Mouse (Mus musculus) myocyte (in vitro differentiated cells): ENCODE measurements around the gene Gm11111. TPM values are rescaled to one million over a fixed set of nuclear protein-coding genes. Genes with fewer than 3 reads are reported as not detected.
"Not testable (repeated sequence)": the region's sequence is repeated elsewhere in the genome, so short reads cannot be mapped to it uniquely, and the experiment has no call there.

Source experiments
- H3K27me3 ChIP-seq: one replicate; pipeline ENCODE4 v1.6.1; 2011; ENCODE audit not compliant: control insufficient read depth, insufficient read depth, insufficient read length
- H3K36me3 ChIP-seq: one replicate; pipeline ENCODE4 v1.6.1; 2011; ENCODE audit not compliant: control insufficient read depth, insufficient read depth
- H3K4me2 ChIP-seq: one replicate; pipeline ENCODE4 v1.6.1; 2011; ENCODE audit warnings: low read depth, control low read depth
- H3K4me3 ChIP-seq: one replicate; pipeline ENCODE4 v1.5.1; 2011; ENCODE audit warnings: mild to moderate bottlenecking, control low read depth, moderate library complexity
- H3K79me2 ChIP-seq: one replicate; pipeline ENCODE4 v1.6.1; 2011; ENCODE audit not compliant: control insufficient read depth, insufficient read depth
- H3ac ChIP-seq: one replicate; pipeline ENCODE4 v1.6.1; 2011; ENCODE audit not compliant: control insufficient read depth, insufficient read length
- CEBPB ChIP-seq: IDR thresholded peaks from 2 replicates; pipeline ENCODE4 v1.6.1; 2011; ENCODE audit warnings: mild to moderate bottlenecking, moderate library complexity; ENCODE audit not compliant: poor library complexity, insufficient read depth, severe bottlenecking
- E2F4 ChIP-seq: IDR thresholded peaks from one replicate; pipeline ENCODE4 v1.6.1; 2011; ENCODE audit warnings: mild to moderate bottlenecking, control low read depth, moderate library complexity; ENCODE audit not compliant: insufficient read depth
- MAX ChIP-seq: IDR thresholded peaks from one replicate; pipeline ENCODE4 v1.6.1; 2011; ENCODE audit warnings: low read depth, mild to moderate bottlenecking, control low read depth
- MYOD1 ChIP-seq, 3 experiments: IDR thresholded peaks; one replicate each; pipeline ENCODE4 v1.6.1; 2011; ENCODE audit warnings: control low read depth in 2 of 3, low read depth in 2 of 3, mild to moderate bottlenecking in 2 of 3, moderate library complexity in 1 of 3; ENCODE audit not compliant: insufficient read length in 2 of 3, control insufficient read depth in 1 of 3
- MYOG ChIP-seq, 3 experiments: IDR thresholded peaks; one replicate each; pipeline ENCODE4 v1.6.1; 2011; ENCODE audit warnings: control low read depth in 2 of 3, low read depth in 2 of 3, mild to moderate bottlenecking in 2 of 3; ENCODE audit not compliant: insufficient read length in 2 of 3, control insufficient read depth in 1 of 3, insufficient read depth in 1 of 3
- POLR2A ChIP-seq: IDR thresholded peaks from one replicate; pipeline ENCODE4 v1.6.1; 2011; ENCODE audit warnings: low read depth, mild to moderate bottlenecking, control low read depth, moderate library complexity; ENCODE audit not compliant: insufficient read length
- POLR2AphosphoS2 ChIP-seq: IDR thresholded peaks from one replicate; pipeline ENCODE4 v1.6.1; 2011; ENCODE audit warnings: low read depth, control low read depth; ENCODE audit not compliant: insufficient read length
- REST ChIP-seq: IDR thresholded peaks from one replicate; pipeline ENCODE4 v1.6.1; 2011; ENCODE audit warnings: mild to moderate bottlenecking, control low read depth, moderate library complexity; ENCODE audit not compliant: insufficient read depth, insufficient read length
- SRF ChIP-seq: IDR thresholded peaks from one replicate; pipeline ENCODE4 v1.6.1; 2011; ENCODE audit warnings: low read depth; ENCODE audit not compliant: control insufficient read depth, insufficient read length
- TCF12 ChIP-seq: IDR thresholded peaks from one replicate; pipeline ENCODE4 v1.6.1; 2011; ENCODE audit warnings: mild to moderate bottlenecking, control low read depth; ENCODE audit not compliant: poor library complexity, insufficient read depth, severe bottlenecking
- TCF3 ChIP-seq: IDR thresholded peaks from one replicate; pipeline ENCODE4 v1.6.1; 2011; ENCODE audit warnings: low read depth, control low read depth; ENCODE audit not compliant: insufficient read length
- USF1 ChIP-seq: IDR thresholded peaks from one replicate; pipeline ENCODE4 v1.6.1; 2011; ENCODE audit warnings: low read depth, mild to moderate bottlenecking, control low read depth, moderate library complexity
- polyA plus RNA-seq: library from polyadenylated mRNA; unstranded; fragments of >200 nt; fragmentation: generic; extraction: Trizol; gene quantifications from one replicate; pipeline ENCODE4 v1.2.1, GENCODE M21; 2012; ENCODE audit warnings: missing spikeins

Gene Gm11111
- polyA plus RNA-seq, 1 experiment, result not detected

- no peak overlapping the region for H3ac ChIP-seq
- H3K79me2 ChIP-seq, result no peaks in the 10 kb centered on the region
- TF ChIP-seq MYOD1 (IDR thresholded peaks at IDR 0.05; ENCODE audit: control insufficient read depth in 1 of 3, insufficient read length in 2 of 3, low read depth in 2 of 3) (no peak), MAX (no peak), E2F4 (no peak), TCF3 (no peak), POLR2A (no peak), CEBPB (no peak), SRF (no peak), USF1 (no peak), TCF12 (no peak), REST (no peak), MYOG (IDR thresholded peaks at IDR 0.05; ENCODE audit: control insufficient read depth in 1 of 3, insufficient read depth in 1 of 3, insufficient read length in 2 of 3, low read depth in 2 of 3) (no peak), POLR2AphosphoS2 (no peak)
- no peak overlapping the region for H3K4me3 ChIP-seq
- no peaks in the 10 kb centered on the region for H3K27me3 ChIP-seq
- H3K4me2 ChIP-seq, result no peak overlapping the region
- no peaks in the 10 kb centered on the region for H3K36me3 ChIP-seq
These were observed 16.0 kb downstream of the Gm11111 start for GRCm38 (mm10) chr5:98568481-98568880.

DNA sequence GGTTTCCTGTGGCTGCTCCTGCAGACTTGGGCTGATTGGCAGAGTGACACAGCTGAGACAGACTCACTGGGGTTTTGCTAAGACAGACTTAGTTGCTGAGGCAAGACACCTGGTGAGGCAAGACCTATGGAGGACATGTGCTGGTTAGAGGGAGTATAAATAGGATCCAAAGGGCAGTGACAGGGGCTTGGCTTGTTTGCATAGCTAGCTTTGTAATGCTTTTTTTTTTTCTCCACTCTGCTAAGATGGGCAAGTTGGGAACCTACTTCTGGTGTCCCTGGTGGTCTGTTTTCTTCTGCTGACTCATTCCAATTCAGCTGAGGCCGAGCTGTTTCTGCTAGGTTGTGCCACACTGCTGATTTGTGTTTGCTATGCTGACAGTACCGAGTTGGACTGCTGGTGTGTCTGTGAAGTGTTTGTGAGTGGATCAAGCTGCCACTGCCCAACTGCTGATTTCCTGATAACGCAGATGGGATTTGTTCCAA is 16.6 kb downstream of the Gm11111 start:
- no peaks in the 10 kb centered on the region for H3K27me3 ChIP-seq
- H3K36me3 ChIP-seq, result no peaks in the 10 kb centered on the region
- TF ChIP-seq TCF3, result no peak
- no peak for TF ChIP-seq CEBPB
- no peak for TF ChIP-seq TCF12
- TF ChIP-seq MYOD1 (IDR thresholded peaks at IDR 0.05; ENCODE audit: control insufficient read depth in 1 of 3, insufficient read length in 2 of 3, low read depth in 2 of 3), result no peak
- TF ChIP-seq USF1, result no peak
- no peak for TF ChIP-seq MAX
- TF ChIP-seq E2F4, result no peak
- TF ChIP-seq SRF, result no peak
- no peak overlapping the region for H3ac ChIP-seq
- H3K79me2 ChIP-seq, result no peaks in the 10 kb centered on the region
- H3K4me3 ChIP-seq, result no peak overlapping the region
- H3K4me2 ChIP-seq, result no peak overlapping the region

GRCm38 (mm10) chr5:98572392-98572791 is 19.9 kb downstream of the Gm11111 start:
- Histone ChIP-seq H3K79me2 (no peaks in the 10 kb centered on the region), H3K4me3 (no peak overlapping the region), H3K27me3 (no peaks in the 10 kb centered on the region), H3K4me2 (no peak overlapping the region), H3K36me3 (no peaks in the 10 kb centered on the region), H3ac (no peak overlapping the region)
- TF ChIP-seq TCF3 (no peak), E2F4 (no peak), TCF12 (no peak), REST (no peak), USF1 (no peak), SRF (no peak), MYOD1 (IDR thresholded peaks at IDR 0.05; ENCODE audit: control insufficient read depth in 1 of 3, insufficient read length in 2 of 3, low read depth in 2 of 3) (no peak), MAX (no peak), POLR2AphosphoS2 (no peak), CEBPB (no peak), MYOG (IDR thresholded peaks at IDR 0.05; ENCODE audit: control insufficient read depth in 1 of 3, insufficient read depth in 1 of 3, insufficient read length in 2 of 3, low read depth in 2 of 3) (no peak), POLR2A (no peak)

- TF ChIP-seq CEBPB (no peak), REST (no peak), TCF12 (no peak), POLR2A (no peak), USF1 (no peak), MAX (no peak), MYOG (IDR thresholded peaks at IDR 0.05; ENCODE audit: control insufficient read depth in 1 of 3, insufficient read depth in 1 of 3, insufficient read length in 2 of 3, low read depth in 2 of 3) (no peak), MYOD1 (IDR thresholded peaks at IDR 0.05; ENCODE audit: control insufficient read depth in 1 of 3, insufficient read length in 2 of 3, low read depth in 2 of 3) (no peak), E2F4 (no peak), TCF3 (no peak), POLR2AphosphoS2 (no peak), SRF (no peak)
- H3K27me3 ChIP-seq, result no peaks in the 10 kb centered on the region
- H3K4me3 ChIP-seq, result no peak overlapping the region
- no peak overlapping the region for H3K4me2 ChIP-seq
- H3K36me3 ChIP-seq, result no peaks in the 10 kb centered on the region
- no peaks in the 10 kb centered on the region for H3K79me2 ChIP-seq
- no peak overlapping the region for H3ac ChIP-seq
These were observed 22.4 kb downstream of the Gm11111 start for GRCm38 (mm10) chr5:98574711-98575470.

DNA sequence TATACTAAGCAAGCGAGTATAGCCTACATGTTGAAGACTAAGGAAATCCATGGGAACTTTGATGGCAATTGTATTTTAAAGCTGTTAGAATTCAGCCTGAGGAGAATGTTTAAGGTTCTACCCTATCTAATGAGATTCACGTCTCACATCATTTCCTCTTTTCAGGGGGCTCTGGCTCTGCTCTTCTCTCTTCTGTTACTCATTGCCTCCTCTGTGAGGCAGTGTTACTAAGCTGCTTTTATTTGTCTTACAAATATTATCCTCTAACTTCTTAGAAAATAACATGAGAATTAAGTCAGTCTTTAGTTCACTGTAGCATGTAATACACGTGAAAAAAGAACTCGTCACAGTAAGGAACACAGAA is 23.0 kb downstream of the Gm11111 start:
- Histone ChIP-seq H3K79me2 (no peaks in the 10 kb centered on the region), H3ac (no peak overlapping the region), H3K4me2 (no peak overlapping the region), H3K4me3 (no peak overlapping the region), H3K27me3 (no peaks in the 10 kb centered on the region), H3K36me3 (no peaks in the 10 kb centered on the region)
- no peak for TF ChIP-seq POLR2AphosphoS2

- not testable (repeated sequence) for H3K27me3 ChIP-seq, H3K36me3 ChIP-seq, H3ac ChIP-seq, H3K4me2 ChIP-seq, H3K79me2 ChIP-seq, H3K4me3 ChIP-seq
These were observed 24.0 kb downstream of the Gm11111 start for GRCm38 (mm10) chr5:98576538-98576937.
